Mouse (Mus musculus): ENCODE data around the gene Itih5.

DNA sequence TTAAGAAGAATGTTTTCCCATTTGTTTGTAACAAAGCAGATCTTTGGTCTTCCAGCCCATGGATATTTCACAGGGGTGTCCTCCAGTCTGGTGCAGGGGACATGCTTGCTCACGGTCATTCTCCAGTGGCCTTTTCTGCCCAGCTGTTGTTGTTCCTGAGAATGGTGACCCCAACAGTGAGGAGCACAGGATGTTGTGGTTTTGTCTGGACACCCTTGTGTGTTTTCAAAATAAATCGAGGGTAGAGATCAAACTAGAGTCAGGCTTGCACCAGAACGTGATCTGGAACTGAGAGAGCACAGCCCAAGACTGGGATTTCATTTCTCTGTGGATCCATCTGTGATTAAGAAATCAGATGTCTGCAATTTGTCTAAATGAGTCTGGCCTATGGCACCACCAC lies 40.2 kb downstream of the Itih5 start:
- TF ChIP-seq POLR2A (IDR thresholded peaks at IDR 0.05; ENCODE audit: borderline replicate concordance, extremely low read depth, insufficient read depth, insufficient read length, poor library complexity, severe bottlenecking) (no peak), CTCF (IDR thresholded peaks at IDR 0.05; ENCODE audit: borderline replicate concordance, extremely low read depth, insufficient read depth, insufficient read length) (no peak)
